Mouse (Mus musculus): ENCODE results near the gene Olfr346. TPM values are rescaled to one million over a fixed set of nuclear protein-coding genes. Genes with fewer than 3 reads are reported as not detected.

Olfr346 gene
- polyA plus RNA-seq (2015; fragmentation: Nextera tagmentation; extraction: Ambion mirVana): not detected in 2 replicates

DNA sequence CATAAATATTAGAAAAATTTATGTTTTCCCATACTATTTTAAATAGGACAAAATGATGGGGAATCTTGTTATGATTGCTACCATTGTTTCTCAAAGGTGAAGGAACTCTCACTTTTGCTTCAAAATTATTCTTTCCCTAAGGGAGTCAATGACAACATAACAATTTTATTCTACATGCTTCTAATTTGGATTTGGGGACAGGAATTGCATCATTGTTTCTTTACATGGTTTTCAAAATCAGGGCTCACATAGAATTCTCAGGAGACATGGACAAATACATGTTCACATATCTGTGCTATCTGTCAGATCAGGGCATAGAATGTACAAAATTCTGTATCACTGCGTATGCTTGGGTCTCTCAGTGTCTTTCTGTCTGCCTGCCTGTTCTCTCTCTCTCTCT lies at the start of gene Olfr346:
Gene Olfr346 (plus strand): TSS at position 301 of the 400 bp plus-strand sequence.
- ATAC-seq (replicated peaks): no peak
- WGBS: 87% methylated on average over 1 of the region's 1 CpGs
- H3K4me2 ChIP-seq: no peak within 1 kb of the TSS

DNA sequence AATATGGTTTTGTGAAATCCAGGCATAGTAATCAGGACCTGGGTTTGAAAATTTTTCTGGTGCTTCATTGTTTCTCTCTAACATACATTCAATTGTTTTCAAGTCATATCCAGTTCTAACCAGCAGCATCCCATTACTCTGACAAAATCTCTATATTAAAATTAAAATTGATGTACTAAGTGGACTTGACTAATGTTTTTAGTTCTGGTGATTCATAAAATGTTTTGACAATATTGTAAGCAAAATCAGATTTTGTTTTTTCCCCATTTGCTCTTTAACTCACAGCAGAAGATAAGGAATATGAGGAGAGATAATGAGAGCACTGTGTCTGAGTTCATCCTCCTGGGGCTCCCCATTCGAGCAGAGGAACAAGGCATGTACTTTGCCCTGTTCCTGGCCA lies 45.8 kb upstream of the Olfr346 start, which contains the start of gene Olfr345:
Gene Olfr345 (plus strand): TSS at position 301 of the 400 bp plus-strand sequence.
- ATAC-seq (replicated peaks): no peak
- WGBS: 63% methylated on average over 1 of the region's 1 CpGs
- Histone ChIP-seq H3K4me3 (no peak within 1 kb of the TSS), H3K27me3 (replicated peaks) (no peaks in the 10 kb centered on the region), H3K27ac (no peak within 1 kb of the TSS), H3K9me3 (no peaks in the 10 kb centered on the region), H3K4me2 (no peak within 1 kb of the TSS), H3K36me3 (replicated peaks) (no peaks in the 10 kb centered on the region), H3K4me1 (no peaks in the 10 kb centered on the region), H3K9ac (no peak within 1 kb of the TSS)

More for the DNA sequence above, at the start of gene Olfr346:
- Histone ChIP-seq H3K9me3 (peaks cover 10% of the 10 kb centered on the region), H3K4me1 (no peaks in the 10 kb centered on the region), H3K36me3 (replicated peaks) (no peaks in the 10 kb centered on the region), H3K27ac (no peak within 1 kb of the TSS), H3K27me3 (replicated peaks) (no peaks in the 10 kb centered on the region), H3K4me3 (no peak within 1 kb of the TSS), H3K9ac (no peak within 1 kb of the TSS)

DNA sequence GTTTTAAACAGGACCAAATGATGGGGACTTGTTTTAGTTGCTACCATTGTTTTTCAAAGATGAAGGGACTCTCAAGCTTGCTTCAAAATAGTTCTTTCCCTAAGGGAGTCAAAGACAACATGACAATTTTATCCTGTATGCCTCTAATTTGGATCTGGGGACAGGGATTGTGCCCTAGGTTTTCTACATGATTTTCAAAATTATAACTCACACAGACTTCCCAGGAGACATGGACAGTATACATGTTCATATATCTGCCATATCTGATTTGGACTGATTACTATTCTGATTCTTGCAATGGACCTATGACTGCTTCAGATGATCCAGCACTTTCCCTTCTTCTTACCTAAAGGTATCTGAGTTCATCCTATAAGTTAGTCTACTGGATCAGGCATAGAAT lies 46.0 kb downstream of the Olfr346 start, which contains the start of gene Olfr347:
Gene Olfr347 (plus strand): TSS at position 301 of the 400 bp plus-strand sequence.
- Histone ChIP-seq H3K9ac (no peak within 1 kb of the TSS), H3K27ac (no peak within 1 kb of the TSS), H3K27me3 (replicated peaks) (no peaks in the 10 kb centered on the region), H3K4me1 (no peaks in the 10 kb centered on the region), H3K4me3 (no peak within 1 kb of the TSS), H3K9me3 (0 out of 2 replicates have a peak, but pooled peaks cover 3% of the 10 kb centered on the region), H3K36me3 (replicated peaks) (no peaks in the 10 kb centered on the region), H3K4me2 (no peak within 1 kb of the TSS)
- no peak for ATAC-seq (replicated peaks)

DNA sequence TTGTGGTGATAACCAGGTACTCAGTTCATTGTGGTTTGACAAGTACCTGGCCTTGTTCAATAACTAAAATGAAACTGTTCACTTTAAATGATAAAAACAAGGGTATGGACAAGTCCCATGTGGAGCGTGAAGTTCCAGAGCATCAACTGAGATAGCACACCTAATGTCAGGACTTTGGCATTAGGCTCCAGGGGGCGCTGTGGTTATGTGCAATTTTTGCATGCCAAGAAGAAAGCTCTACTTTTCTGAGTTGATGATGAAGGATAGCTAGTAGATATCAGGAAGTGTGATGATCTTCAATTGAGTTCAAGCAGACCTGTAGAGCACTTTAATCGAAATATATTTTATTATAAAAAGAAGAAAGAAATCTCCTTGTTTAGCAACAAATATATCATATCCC lies 50.6 kb downstream of the Olfr346 start:
- Histone ChIP-seq H3K27me3 (replicated peaks) (no peaks in the 10 kb centered on the region), H3K27ac (no peak overlapping the region), H3K4me3 (no peak overlapping the region), H3K4me2 (no peak overlapping the region), H3K4me1 (no peaks in the 10 kb centered on the region), H3K9ac (no peak overlapping the region), H3K36me3 (replicated peaks) (no peaks in the 10 kb centered on the region), H3K9me3 (no peaks in the 10 kb centered on the region)
- ATAC-seq (replicated peaks): no peak
- 51% methylated on average over 3 of the region's 3 CpGs for WGBS

Other genes starting within 250 kb of the Olfr346 start
- gene Olfr340, start 233.2 kb upstream of the Olfr346 start, polyA plus RNA-seq (2015; fragmentation: Nextera tagmentation; extraction: Ambion mirVana): not detected in 2 replicates
- not detected in 2 replicates for gene Olfr341, start 203.3 kb upstream of the Olfr346 start, polyA plus RNA-seq (2015; fragmentation: Nextera tagmentation; extraction: Ambion mirVana)
- not detected in 2 replicates for gene Olfr342, start 160.8 kb upstream of the Olfr346 start, polyA plus RNA-seq (2015; fragmentation: Nextera tagmentation; extraction: Ambion mirVana)
- not detected in 2 replicates for gene Olfr344, start 119.1 kb upstream of the Olfr346 start, polyA plus RNA-seq (2015; fragmentation: Nextera tagmentation; extraction: Ambion mirVana)
- not detected in 2 replicates for gene Olfr345, start 45.7 kb upstream of the Olfr346 start, polyA plus RNA-seq (2015; fragmentation: Nextera tagmentation; extraction: Ambion mirVana)
- not detected in 2 replicates for gene Olfr347, start 46.1 kb downstream of the Olfr346 start, polyA plus RNA-seq (2015; fragmentation: Nextera tagmentation; extraction: Ambion mirVana)
- not detected in 2 replicates for gene Olfr348, start 98.5 kb downstream of the Olfr346 start, polyA plus RNA-seq (2015; fragmentation: Nextera tagmentation; extraction: Ambion mirVana)
- not detected in 2 replicates for gene Olfr50, start 104.8 kb downstream of the Olfr346 start, polyA plus RNA-seq (2015; fragmentation: Nextera tagmentation; extraction: Ambion mirVana)
- not detected in 2 replicates for gene Olfr3, start 131.2 kb downstream of the Olfr346 start, polyA plus RNA-seq (2015; fragmentation: Nextera tagmentation; extraction: Ambion mirVana)
- not detected in 2 replicates for gene Olfr350, start 160.5 kb downstream of the Olfr346 start, polyA plus RNA-seq (2015; fragmentation: Nextera tagmentation; extraction: Ambion mirVana)
- gene Olfr351, start 176.9 kb downstream of the Olfr346 start, polyA plus RNA-seq (2015; fragmentation: Nextera tagmentation; extraction: Ambion mirVana): not detected in 2 replicates
- gene Olfr352, start 182.7 kb downstream of the Olfr346 start, polyA plus RNA-seq (2015; fragmentation: Nextera tagmentation; extraction: Ambion mirVana): not detected in 2 replicates
- gene Olfr353, start 207.1 kb downstream of the Olfr346 start, polyA plus RNA-seq (2015; fragmentation: Nextera tagmentation; extraction: Ambion mirVana): not detected in 2 replicates
- gene Olfr354, start 219.9 kb downstream of the Olfr346 start, polyA plus RNA-seq (2015; fragmentation: Nextera tagmentation; extraction: Ambion mirVana): not detected in 2 replicates
- gene Olfr355, start 243.1 kb downstream of the Olfr346 start, polyA plus RNA-seq (2015; fragmentation: Nextera tagmentation; extraction: Ambion mirVana): not detected in 2 replicates

All from midbrain, embryonic 15.5 days (tissue).